Mouse (Mus musculus): ENCODE results near the gene Slc7a4.

- TF ChIP-seq CTCF (IDR thresholded peaks at IDR 0.05; ENCODE audit: low read depth) (no peak), EP300 (IDR thresholded peaks at IDR 0.05; ENCODE audit: low read depth) (no peak)
Measured at GRCm38 (mm10) chr16:17616212-17616611, 33.2 kb upstream of the Slc7a4 start.
